Mouse (Mus musculus) stomach, postnatal 0 days (tissue): ENCODE results near the gene Hsd17b13. TPM values are rescaled to one million over a fixed set of nuclear protein-coding genes. Genes with fewer than 3 reads are reported as not detected.
A peak's percentile ranks its signal among the peaks of the same experiment; 100 is the strongest.

Experiments
- ATAC-seq: fragments of 200-750 bp; cut with Nextera tagmentation; 2 replicates; pipeline ENCODE4 v1.8.0; 2017; ENCODE audit not compliant: low FRiP score, low TSS enrichment
- DNase-seq: peaks from one replicate; pipeline ENCODE4 v3.0.0-alpha.2; 2016; ENCODE audit warnings: low spot score
- H3K27ac ChIP-seq: fragments of 300-500 bp; sonication (generic); replicated peaks from 2 replicates; pipeline ENCODE4 v1.5.1; 2014; ENCODE audit warnings: mild to moderate bottlenecking, control low read depth
- H3K27me3 ChIP-seq: fragments of 300-500 bp; sonication (generic); 2 replicates; pipeline ENCODE4 v1.6.1; 2014; ENCODE audit warnings: low read length; ENCODE audit not compliant: control insufficient read depth, insufficient read depth
- H3K36me3 ChIP-seq: fragments of 300-500 bp; sonication (generic); 2 replicates; pipeline ENCODE4 v1.6.1; 2014; ENCODE audit warnings: low read length, mixed read lengths; ENCODE audit not compliant: control insufficient read depth, insufficient read depth
- H3K4me1 ChIP-seq: fragments of 300-500 bp; sonication (generic); replicated peaks from 2 replicates; pipeline ENCODE4 v1.6.1; 2014; ENCODE audit warnings: antibody characterized with exemption; ENCODE audit not compliant: control insufficient read depth, insufficient read depth
- H3K4me2 ChIP-seq: fragments of 300-500 bp; sonication (generic); replicated peaks from 2 replicates; pipeline ENCODE4 v1.6.1; 2014; ENCODE audit warnings: low read depth, mild to moderate bottlenecking, control low read depth, moderate library complexity
- H3K4me3 ChIP-seq: fragments of 300-500 bp; sonication (generic); 2 replicates; pipeline ENCODE4 v1.5.1; 2014; ENCODE audit warnings: low read depth, low read length, control low read depth
- H3K9ac ChIP-seq: fragments of 300-500 bp; sonication (generic); 2 replicates; pipeline ENCODE4 v1.6.1; 2014; ENCODE audit warnings: mild to moderate bottlenecking, low read length, control low read depth, mixed read lengths
- H3K9me3 ChIP-seq: fragments of 300-500 bp; sonication (generic); 2 replicates; pipeline ENCODE4 v1.6.1; 2016; ENCODE audit warnings: low read length; ENCODE audit not compliant: control insufficient read depth
- CTCF ChIP-seq: IDR thresholded peaks from 2 replicates; pipeline ENCODE4 v1.5.1; 2016; ENCODE audit warnings: antibody characterized with exemption, low read depth, mild to moderate bottlenecking, moderate library complexity
- EP300 ChIP-seq: optimal IDR thresholded peaks from 2 replicates; pipeline ENCODE3; 2016; ENCODE audit warnings: antibody characterized with exemption
- WGBS: fragments of 180-500 bp; shearing (Covaris S2); extraction: QIAGEN DNeasy Blood & Tissue Kit; methylation state at CpG from one replicate; pipeline ENCODE4 v1.1.7; 2014; 5-methylcytosine and 5-hydroxymethylcytosine counted together
- polyA plus RNA-seq: library from polyadenylated mRNA; unstranded; fragments of >200 nt; fragmentation: Nextera tagmentation; extraction: Ambion mirVana; gene quantifications from 2 replicates; pipeline ENCODE4 v1.2.1, GENCODE M21; 2015

Gene Hsd17b13
- polyA plus RNA-seq, 1 experiment from 2014 or later = 3.2 TPM

DNA sequence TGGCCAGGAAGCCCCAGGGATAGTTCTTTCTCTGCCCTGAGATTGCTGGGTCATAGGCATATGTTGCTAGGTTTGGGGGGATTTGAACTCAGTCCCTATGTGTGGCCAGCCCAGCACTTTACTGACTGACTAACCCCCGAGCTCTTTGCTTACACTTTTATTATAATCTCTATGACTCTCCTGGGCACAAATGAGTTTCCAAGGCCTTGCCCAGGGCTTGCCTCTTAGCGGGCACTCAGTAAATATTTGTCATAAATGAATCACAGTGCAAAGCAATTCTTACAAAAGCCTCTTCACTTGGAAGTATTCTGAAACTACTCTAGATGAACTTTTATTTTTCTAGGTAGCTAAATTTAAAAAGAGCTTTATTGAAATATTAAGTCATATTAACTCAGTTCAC, 26.7 kb upstream of the Hsd17b13 start:
- Histone ChIP-seq H3K27me3 (no peaks in the 10 kb centered on the region), H3K4me2 (no peak overlapping the region), H3K36me3 (peaks cover 8% of the 10 kb centered on the region; the same call in 1 of the 2 replicates), H3K4me1 (no peaks in the 10 kb centered on the region; the same call in 1 of the 2 replicates), H3K9me3 (no peaks in the 10 kb centered on the region), H3K27ac (no peak overlapping the region), H3K4me3 (no peak overlapping the region), H3K9ac (no peak overlapping the region)
- ATAC-seq (peak; percentile 79), DNase-seq (peak; percentile 39)
- TF ChIP-seq CTCF (no peak), EP300 (no peak)
- whole genome bisulfite sequencing = 51% methylated on average over 2 of the region's 2 CpGs

- Histone ChIP-seq H3K27ac (0 out of 2 replicates have a peak overlapping the region, but pooled peaks have one; percentile 6), H3K36me3 (peaks cover 7% of the 10 kb centered on the region; the same call in 1 of the 2 replicates), H3K27me3 (no peaks in the 10 kb centered on the region), H3K4me2 (no peak overlapping the region), H3K9me3 (no peaks in the 10 kb centered on the region), H3K4me1 (no peaks in the 10 kb centered on the region; the same call in 1 of the 2 replicates), H3K4me3 (no peak overlapping the region), H3K9ac (no peak overlapping the region)
- ATAC-seq (peak; percentile 51), DNase-seq (peak; percentile 58)
- WGBS = 34% methylated on average over 15 of the region's 15 CpGs
- TF ChIP-seq EP300 = no peak
- no peak for TF ChIP-seq CTCF
These were observed 26.2 kb upstream of the Hsd17b13 start for GRCm38 (mm10) chr5:104003256-104003931.

GRCm38 (mm10) chr5:104002549-104003255, 25.5 kb upstream of the Hsd17b13 start:
- Histone ChIP-seq H3K27ac (0 out of 2 replicates have a peak overlapping the region, but pooled peaks have one; percentile 6), H3K36me3 (0 out of 2 replicates have a peak, but pooled peaks cover 6% of the 10 kb centered on the region), H3K4me2 (no peak overlapping the region), H3K4me1 (no peaks in the 10 kb centered on the region; the same call in 1 of the 2 replicates), H3K9me3 (no peaks in the 10 kb centered on the region), H3K27me3 (no peaks in the 10 kb centered on the region), H3K4me3 (no peak overlapping the region), H3K9ac (no peak overlapping the region)
- peak; percentile 46 for DNase-seq
- ATAC-seq = peak; percentile 68
- TF ChIP-seq CTCF (no peak), EP300 (no peak)
- 37% methylated on average over 18 of the region's 18 CpGs for WGBS

GRCm38 (mm10) chr5:103999738-104000137, 22.5 kb upstream of the Hsd17b13 start:
- peak; percentile 47; the same call in 1 of the 2 replicates for ATAC-seq
- 3% methylated on average over 5 of the region's 5 CpGs for WGBS
- DNase-seq = peak; percentile 87
- no peaks in the 10 kb centered on the region for H3K27me3 ChIP-seq
- TF ChIP-seq CTCF = peak; percentile 94
- no peak for TF ChIP-seq EP300
- no peaks in the 10 kb centered on the region; the same call in 1 of the 2 replicates for H3K4me1 ChIP-seq
- no peaks in the 10 kb centered on the region for H3K9me3 ChIP-seq
- H3K36me3 ChIP-seq = 0 out of 2 replicates have a peak, but pooled peaks cover 4% of the 10 kb centered on the region
- no peak overlapping the region for H3K4me2 ChIP-seq
- no peak overlapping the region for H3K4me3 ChIP-seq
- H3K27ac ChIP-seq = no peak overlapping the region
- no peak overlapping the region for H3K9ac ChIP-seq

DNA sequence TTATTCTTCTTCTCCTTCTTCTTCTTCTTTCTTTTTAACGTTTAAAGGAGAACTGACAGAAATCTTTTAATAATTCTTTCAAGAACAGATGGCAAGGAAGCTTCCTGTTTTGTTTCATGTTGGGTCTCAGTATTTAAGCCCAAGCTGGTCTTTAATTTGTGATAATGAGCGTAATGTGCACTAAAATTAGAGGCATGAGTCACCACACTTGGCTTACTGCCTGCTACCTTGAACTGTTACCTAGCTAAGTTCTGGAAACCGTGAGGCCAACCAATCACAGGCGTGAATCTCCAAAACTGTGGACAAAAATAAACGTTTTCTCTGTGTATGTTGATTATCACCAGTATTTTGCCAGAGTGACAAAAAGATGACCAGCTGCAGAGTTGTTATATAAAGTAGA, 21.5 kb upstream of the Hsd17b13 start:
- H3K4me1 ChIP-seq = no peaks in the 10 kb centered on the region; the same call in 1 of the 2 replicates
- no peak overlapping the region for H3K27ac ChIP-seq
- 48% methylated on average over 5 of the region's 5 CpGs for WGBS
- no peak overlapping the region for H3K4me3 ChIP-seq
- no peaks in the 10 kb centered on the region for H3K9me3 ChIP-seq
- H3K9ac ChIP-seq = no peak overlapping the region
- DNase-seq (peak; percentile 46), ATAC-seq (no peak)
- TF ChIP-seq EP300 = no peak
- TF ChIP-seq CTCF = no peak
- H3K27me3 ChIP-seq = no peaks in the 10 kb centered on the region
- no peak overlapping the region for H3K4me2 ChIP-seq
- H3K36me3 ChIP-seq = 0 out of 2 replicates have a peak, but pooled peaks cover 4% of the 10 kb centered on the region
